Mouse (Mus musculus): ENCODE measurements at regions not wholly inside any gene's neighbourhood (a gene's known extent, or its start where the extent isn't known, plus 50 kb on each side); places are given as distances from the start of the nearest gene placed in this dataset.
A peak's percentile ranks its signal among the peaks of the same experiment; 100 is the strongest.

- Histone ChIP-seq H3K27ac (ENCODE audit: insufficient read depth, low read length) (no peak overlapping the region), H3K4me3 (ENCODE audit: insufficient read depth, low read length) (no peak overlapping the region), H3K4me1 (ENCODE audit: control insufficient read depth, insufficient read depth, low read length) (0 out of 2 replicates have a peak, but pooled peaks cover 3% of the 10 kb centered on the region)
- TF ChIP-seq POLR2A (IDR thresholded peaks at IDR 0.05; ENCODE audit: low read depth, low read length) (no peak), CTCF (IDR thresholded peaks at IDR 0.05; ENCODE audit: borderline replicate concordance, insufficient read depth, low read length) (no peak)
Observed at GRCm38 (mm10) chr1:72082366-72082765, 129.7 kb downstream of the Mreg start.

GRCm38 (mm10) chr1:72081811-72082210, 130.3 kb downstream of the Mreg start:
- no peak overlapping the region for H3K27ac ChIP-seq (ENCODE audit: insufficient read depth, low read length)
- no peak overlapping the region for H3K4me3 ChIP-seq (ENCODE audit: insufficient read depth, low read length)
- no peak for TF ChIP-seq CTCF (IDR thresholded peaks at IDR 0.05; ENCODE audit: borderline replicate concordance, insufficient read depth, low read length)
- TF ChIP-seq POLR2A (IDR thresholded peaks at IDR 0.05; ENCODE audit: low read depth, low read length) = no peak
- peaks cover 3% of the 10 kb centered on the region; the same call in 1 of the 2 replicates for H3K4me1 ChIP-seq (ENCODE audit: control insufficient read depth, insufficient read depth, low read length)

DNA sequence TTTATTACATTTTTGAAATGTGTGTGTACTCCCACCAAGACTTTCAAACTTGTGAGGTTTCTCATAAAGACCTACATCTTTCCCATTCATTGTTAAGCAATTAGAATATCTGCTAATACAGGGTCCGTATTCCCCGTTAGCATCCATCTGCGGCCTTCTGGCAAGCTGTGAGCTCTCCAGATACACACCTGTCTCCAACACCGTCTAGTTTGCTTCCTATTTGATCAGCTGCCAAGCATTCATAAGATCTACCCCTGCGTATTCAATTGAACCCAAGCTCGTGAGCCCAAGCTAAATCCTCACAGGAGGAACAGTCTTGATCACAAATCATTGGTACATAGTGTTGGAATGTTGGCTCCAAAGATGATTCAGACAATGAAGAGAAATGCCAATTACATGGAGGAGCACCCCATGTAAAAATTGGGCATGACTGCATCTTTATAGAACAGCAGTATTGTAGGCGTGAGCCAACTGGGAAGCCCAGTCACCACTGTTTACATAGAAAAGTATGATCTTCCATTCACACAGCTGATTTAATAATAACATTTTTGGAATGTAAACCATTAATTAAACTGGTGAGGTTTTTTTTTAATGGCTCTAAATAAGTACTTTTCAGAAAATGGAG, 133.1 kb downstream of the Mreg start:
- TF ChIP-seq POLR2A (IDR thresholded peaks at IDR 0.05; ENCODE audit: low read depth, low read length) = no peak
- peak overlapping the region; percentile 9; the same call in 1 of the 2 replicates for H3K27ac ChIP-seq (ENCODE audit: insufficient read depth, low read length)
- H3K4me1 ChIP-seq (ENCODE audit: control insufficient read depth, insufficient read depth, low read length) = peaks cover 8% of the 10 kb centered on the region
- H3K4me3 ChIP-seq (ENCODE audit: insufficient read depth, low read length) = no peak overlapping the region

DNA sequence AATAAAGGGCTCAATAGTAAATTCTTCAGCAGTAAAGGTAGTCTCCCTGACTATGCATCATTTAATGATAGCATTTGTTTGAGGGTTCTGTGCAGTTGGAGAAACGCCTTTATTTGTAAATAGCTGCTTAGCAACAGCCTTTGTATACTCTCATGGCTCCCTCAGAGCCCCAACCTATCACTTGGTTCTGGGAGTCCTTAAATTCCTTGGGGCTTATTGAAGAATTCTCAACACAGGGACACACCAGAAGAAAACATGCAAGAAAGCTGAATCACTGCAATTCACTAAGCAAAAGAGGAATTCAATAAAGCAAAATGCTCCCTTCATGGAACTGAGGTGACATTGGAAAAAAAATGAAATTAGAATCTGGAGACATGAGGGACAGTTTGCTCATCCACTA, 135.8 kb downstream of the Mreg start:
- Histone ChIP-seq H3K4me1 (ENCODE audit: control insufficient read depth, insufficient read depth, low read length) (peaks cover 8% of the 10 kb centered on the region), H3K27ac (ENCODE audit: insufficient read depth, low read length) (peak overlapping the region; percentile 49), H3K4me3 (ENCODE audit: insufficient read depth, low read length) (no peak overlapping the region)
- TF ChIP-seq CTCF (IDR thresholded peaks at IDR 0.05; ENCODE audit: borderline replicate concordance, insufficient read depth, low read length) (no peak), POLR2A (IDR thresholded peaks at IDR 0.05; ENCODE audit: low read depth, low read length) (no peak)

GRCm38 (mm10) chr1:72075464-72075863, 136.6 kb downstream of the Mreg start:
- TF ChIP-seq POLR2A (IDR thresholded peaks at IDR 0.05; ENCODE audit: low read depth, low read length) = no peak
- no peak for TF ChIP-seq CTCF (IDR thresholded peaks at IDR 0.05; ENCODE audit: borderline replicate concordance, insufficient read depth, low read length)
- H3K4me1 ChIP-seq (ENCODE audit: control insufficient read depth, insufficient read depth, low read length) = peaks cover 8% of the 10 kb centered on the region
- H3K27ac ChIP-seq (ENCODE audit: insufficient read depth, low read length) = peak overlapping the region; percentile 49
- no peak overlapping the region for H3K4me3 ChIP-seq (ENCODE audit: insufficient read depth, low read length)

DNA sequence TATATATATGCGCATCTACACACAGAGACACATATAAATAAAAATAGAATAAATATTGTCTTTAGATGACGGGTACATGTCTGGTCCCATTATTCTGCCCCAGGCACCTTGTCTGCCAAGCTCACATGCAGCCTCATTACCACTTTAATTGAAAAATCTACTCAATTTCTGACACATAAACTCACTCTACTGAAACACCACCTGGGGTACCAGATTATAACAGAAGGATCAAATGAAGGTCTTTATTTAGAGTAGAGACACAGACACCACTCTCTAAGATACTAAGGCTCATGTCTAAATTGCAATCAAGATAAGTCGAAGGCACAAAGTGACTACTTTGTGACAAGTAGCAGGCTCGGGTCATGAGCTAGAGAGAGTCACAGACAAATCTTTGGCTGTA, 138.9 kb downstream of the Mreg start:
- Histone ChIP-seq H3K27ac (ENCODE audit: insufficient read depth, low read length) (no peak overlapping the region), H3K4me3 (ENCODE audit: insufficient read depth, low read length) (no peak overlapping the region), H3K4me1 (ENCODE audit: control insufficient read depth, insufficient read depth, low read length) (peaks cover 13% of the 10 kb centered on the region)
- TF ChIP-seq POLR2A (IDR thresholded peaks at IDR 0.05; ENCODE audit: low read depth, low read length) (no peak), CTCF (IDR thresholded peaks at IDR 0.05; ENCODE audit: borderline replicate concordance, insufficient read depth, low read length) (no peak)

- no peak overlapping the region for H3K4me3 ChIP-seq (ENCODE audit: insufficient read depth, low read length)
- peaks cover 8% of the 10 kb centered on the region for H3K4me1 ChIP-seq (ENCODE audit: control insufficient read depth, insufficient read depth, low read length)
- no peak for TF ChIP-seq POLR2A (IDR thresholded peaks at IDR 0.05; ENCODE audit: low read depth, low read length)
- TF ChIP-seq CTCF (IDR thresholded peaks at IDR 0.05; ENCODE audit: borderline replicate concordance, insufficient read depth, low read length) = no peak
- peak overlapping the region; percentile 83 for H3K27ac ChIP-seq (ENCODE audit: insufficient read depth, low read length)
Observed at GRCm38 (mm10) chr1:72070489-72070888, 141.6 kb downstream of the Mreg start.

DNA sequence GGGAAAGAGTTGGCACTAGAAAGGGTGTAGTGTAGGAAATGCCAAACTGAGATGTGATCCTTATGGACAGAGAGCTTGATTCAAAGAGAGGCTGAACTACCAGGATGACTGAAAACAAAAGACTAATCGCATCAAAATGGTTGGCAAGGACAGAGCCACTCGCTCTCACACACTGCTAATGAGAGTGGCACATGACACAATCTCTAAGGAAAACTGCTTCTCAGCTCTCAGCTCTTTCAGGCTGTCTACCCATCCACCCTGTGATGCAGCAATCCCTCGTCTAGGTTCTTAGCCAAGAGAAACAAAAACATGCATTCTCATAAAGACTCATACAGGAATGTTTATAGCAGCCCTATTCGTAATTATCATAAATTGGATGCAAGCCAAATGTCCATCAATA, 143.1 kb downstream of the Mreg start:
- Histone ChIP-seq H3K4me1 (ENCODE audit: control insufficient read depth, insufficient read depth, low read length) (peaks cover 8% of the 10 kb centered on the region), H3K27ac (ENCODE audit: insufficient read depth, low read length) (peak overlapping the region; percentile 85; the same call in 1 of the 2 replicates), H3K4me3 (ENCODE audit: insufficient read depth, low read length) (no peak overlapping the region)
- no peak for TF ChIP-seq CTCF (IDR thresholded peaks at IDR 0.05; ENCODE audit: borderline replicate concordance, insufficient read depth, low read length)
- no peak for TF ChIP-seq POLR2A (IDR thresholded peaks at IDR 0.05; ENCODE audit: low read depth, low read length)

DNA sequence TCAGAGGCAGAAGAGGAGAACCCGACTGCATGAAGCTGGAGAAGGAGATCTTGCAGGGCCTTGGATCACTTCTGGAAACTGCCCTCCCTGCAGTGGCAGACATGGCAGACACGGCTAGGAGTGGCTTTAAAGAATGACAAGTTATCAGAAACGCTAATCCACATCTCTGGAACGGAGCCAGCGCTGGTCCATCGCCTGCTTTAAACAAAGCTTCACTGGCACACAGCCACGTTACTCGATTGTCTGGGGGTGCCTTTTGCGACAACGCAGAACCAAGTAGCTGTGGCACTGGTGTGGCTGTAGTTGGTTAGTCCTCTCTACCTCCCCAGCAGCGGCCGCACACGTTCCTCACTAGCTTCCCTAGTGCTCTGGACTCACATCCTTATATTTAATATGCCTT, 147.0 kb downstream of the Mreg start:
- H3K27ac ChIP-seq (ENCODE audit: insufficient read depth, low read length) = no peak overlapping the region
- peaks cover 8% of the 10 kb centered on the region for H3K4me1 ChIP-seq (ENCODE audit: control insufficient read depth, insufficient read depth, low read length)
- TF ChIP-seq POLR2A (IDR thresholded peaks at IDR 0.05; ENCODE audit: low read depth, low read length) (no peak), CTCF (IDR thresholded peaks at IDR 0.05; ENCODE audit: borderline replicate concordance, insufficient read depth, low read length) (no peak)
- no peak overlapping the region for H3K4me3 ChIP-seq (ENCODE audit: insufficient read depth, low read length)

DNA sequence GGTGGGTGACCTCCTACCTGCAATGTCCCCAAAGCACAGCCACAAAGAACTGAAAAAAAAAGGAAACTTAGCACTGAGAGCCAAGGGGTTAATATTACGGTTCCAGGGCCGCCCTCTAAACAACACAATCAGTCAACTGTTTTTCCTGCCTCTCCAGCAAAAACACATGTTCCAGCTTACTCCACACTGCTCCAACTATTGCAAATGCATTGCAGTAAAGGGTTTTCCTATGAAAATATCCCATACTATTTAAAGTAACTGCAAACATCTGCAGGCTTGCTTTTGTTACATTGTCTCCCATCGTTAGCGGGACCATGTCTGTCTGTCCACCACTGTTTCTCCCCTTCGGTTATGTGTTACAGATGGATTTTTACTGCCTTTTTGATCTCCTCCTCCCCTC, 151.7 kb downstream of the Mreg start:
- Histone ChIP-seq H3K27ac (ENCODE audit: insufficient read depth, low read length) (no peak overlapping the region), H3K4me3 (ENCODE audit: insufficient read depth, low read length) (no peak overlapping the region), H3K4me1 (ENCODE audit: control insufficient read depth, insufficient read depth, low read length) (0 out of 2 replicates have a peak, but pooled peaks cover 3% of the 10 kb centered on the region)
- TF ChIP-seq CTCF (IDR thresholded peaks at IDR 0.05; ENCODE audit: borderline replicate concordance, insufficient read depth, low read length) (no peak), POLR2A (IDR thresholded peaks at IDR 0.05; ENCODE audit: low read depth, low read length) (no peak)
